Mouse (Mus musculus) heart, embryonic 13.5 days (tissue): Measurements from ENCODE around the gene Kat8. TPM values are rescaled to one million over a fixed set of nuclear protein-coding genes. Genes with fewer than 3 reads are reported as not detected.
A peak's percentile ranks its signal among the peaks of the same experiment; 100 is the strongest.

Experiments used
- ATAC-seq: fragments of 200-750 bp; cut with Nextera tagmentation; 2 replicates; pipeline ENCODE4 v1.8.0; 2017; ENCODE audit warnings: moderate TSS enrichment; ENCODE audit not compliant: insufficient number of reproducible peaks, low FRiP score, low TSS enrichment; ENCODE audit errors: extremely low read depth
- H3K27ac ChIP-seq: fragments of 300-500 bp; sonication (generic); replicated peaks from 2 replicates; pipeline ENCODE4 v1.5.1; 2015; ENCODE audit warnings: moderate library complexity, mild to moderate bottlenecking, inconsistent platforms
- H3K27me3 ChIP-seq: fragments of 300-500 bp; sonication (generic); replicated peaks from 2 replicates; pipeline ENCODE4 v1.6.1; 2015; ENCODE audit warnings: mild to moderate bottlenecking, inconsistent platforms
- H3K36me3 ChIP-seq: fragments of 300-500 bp; sonication (generic); 2 replicates; pipeline ENCODE4 v1.6.1; 2015; ENCODE audit warnings: mild to moderate bottlenecking, inconsistent platforms
- H3K4me1 ChIP-seq: fragments of 300-500 bp; sonication (generic); 2 replicates; pipeline ENCODE4 v1.6.1; 2015; ENCODE audit warnings: inconsistent platforms
- H3K4me2 ChIP-seq: fragments of 300-500 bp; sonication (generic); 2 replicates; pipeline ENCODE4 v1.6.1; 2015; ENCODE audit warnings: inconsistent platforms, mild to moderate bottlenecking, moderate library complexity
- H3K4me3 ChIP-seq: fragments of 300-500 bp; sonication (generic); 2 replicates; pipeline ENCODE4 v1.5.1; 2015; ENCODE audit warnings: moderate library complexity, mild to moderate bottlenecking, inconsistent platforms
- H3K9ac ChIP-seq: fragments of 300-500 bp; sonication (generic); 2 replicates; pipeline ENCODE4 v1.6.1; 2015; ENCODE audit warnings: inconsistent platforms, mild to moderate bottlenecking, moderate library complexity
- H3K9me3 ChIP-seq: fragments of 300-500 bp; sonication (generic); 2 replicates; pipeline ENCODE4 v1.6.1; 2016; ENCODE audit warnings: inconsistent platforms
- WGBS: fragments of 180-500 bp; shearing (Covaris S2); methylation state at CpG from one replicate; pipeline ENCODE4 v1.1.7; 2015; ENCODE audit warnings: mixed read lengths; 5-methylcytosine and 5-hydroxymethylcytosine counted together
- polyA plus RNA-seq: library from polyadenylated mRNA; unstranded; fragments of >200 nt; fragmentation: Nextera tagmentation; extraction: Ambion mirVana; gene quantifications from 2 replicates; pipeline ENCODE4 v1.2.1, GENCODE M21; 2015

Gene Kat8
- polyA plus RNA-seq, 1 experiment from 2014 or later: 25.1 TPM

DNA sequence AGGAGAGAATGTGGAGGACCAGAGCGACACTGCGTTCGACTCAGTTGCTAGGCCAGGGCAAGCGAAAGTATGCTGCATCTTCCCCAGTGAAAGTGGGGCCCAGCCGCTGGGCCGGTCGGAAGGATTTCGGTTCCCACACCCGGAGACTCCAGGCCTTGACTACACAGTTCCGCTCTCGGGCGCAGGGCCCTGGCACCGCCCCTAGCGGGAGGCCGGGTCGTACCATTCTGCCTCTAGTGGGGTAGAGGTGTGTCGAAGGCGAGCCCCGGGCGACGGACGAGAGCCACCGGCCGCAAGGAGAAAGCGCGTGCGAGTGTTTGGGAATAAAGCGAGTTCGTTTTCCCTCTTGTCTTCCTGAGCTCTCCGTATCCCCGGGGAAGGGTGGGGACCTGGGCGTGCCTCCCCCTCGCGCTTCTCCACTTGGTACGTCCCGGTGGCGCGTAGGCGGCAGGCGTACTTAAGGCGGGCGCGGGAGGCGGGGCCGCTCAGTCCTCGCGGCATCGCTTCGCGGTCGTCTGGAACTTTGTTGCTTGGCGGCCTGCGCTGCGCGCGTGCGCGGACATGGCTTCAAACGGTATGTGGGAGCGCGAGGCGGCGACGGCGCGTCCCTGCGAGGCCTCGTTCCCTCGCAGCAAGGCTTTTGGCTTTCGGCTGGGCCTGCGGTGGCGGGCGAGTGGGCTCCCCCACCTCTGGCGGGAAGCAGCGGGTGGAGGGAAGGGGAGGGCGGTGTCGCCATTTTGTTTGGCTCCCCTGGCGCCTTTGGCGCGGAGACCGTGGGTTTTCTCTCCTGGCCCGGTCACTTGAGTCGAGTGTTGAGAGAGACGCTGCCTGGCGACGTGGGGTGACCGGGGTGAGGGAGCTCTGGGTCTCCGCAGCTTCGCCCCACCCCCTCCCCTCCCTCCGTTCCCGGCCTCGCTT lies 54.9 kb downstream of the Kat8 start, which contains the start of gene Fus:
Fus (plus strand) TSS at position 454 of the 918 bp plus-strand sequence.
- under 1% methylated on average over 92 of the region's 92 CpGs for WGBS
- H3K36me3 ChIP-seq: peaks cover 34% of the 10 kb centered on the region

DNA sequence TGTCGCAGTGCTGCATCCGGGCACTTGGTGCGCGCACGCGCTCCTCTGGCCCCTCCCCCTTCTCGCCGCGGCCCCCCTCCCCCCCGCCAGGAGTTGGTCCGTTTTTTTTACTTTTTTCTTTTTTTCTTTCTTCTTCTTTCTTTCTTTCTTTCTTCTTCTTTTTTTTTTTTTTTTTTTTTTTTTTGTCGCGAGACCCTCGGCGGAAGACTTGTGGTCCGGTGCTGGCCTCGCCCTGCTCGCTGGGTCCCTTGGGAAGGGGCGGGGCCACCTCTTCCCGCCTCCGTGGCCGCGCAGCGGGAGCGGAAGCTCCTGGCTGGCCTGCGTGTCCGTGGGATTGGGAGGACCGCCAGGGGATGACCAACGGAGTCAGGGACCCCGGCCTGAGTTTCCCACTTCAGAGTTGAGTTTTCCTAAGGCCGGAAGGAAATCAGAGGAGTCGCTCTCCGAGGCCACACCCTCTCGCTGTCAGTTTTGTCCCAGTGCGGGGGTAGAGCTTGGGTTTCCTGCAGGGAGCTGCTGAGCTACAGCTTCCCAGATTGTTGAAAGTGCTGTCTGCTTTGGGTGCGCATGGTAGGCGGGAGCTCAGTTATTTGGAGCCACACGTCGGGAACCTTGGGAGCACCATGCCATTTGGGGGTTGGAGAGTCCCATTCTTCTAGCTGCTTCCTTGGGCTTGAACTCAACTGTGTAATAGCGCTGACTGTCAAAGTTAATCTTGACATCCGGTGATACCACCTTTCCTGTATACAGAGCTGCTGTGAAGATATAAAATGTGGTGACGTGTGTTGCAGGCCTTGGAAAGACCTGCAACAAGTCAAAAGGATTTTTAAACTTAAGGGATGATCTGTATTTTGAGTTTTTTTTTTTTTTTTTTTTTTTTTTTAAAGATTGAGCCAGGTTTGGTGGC lies 55.9 kb downstream of the Kat8 start:
- Histone ChIP-seq H3K4me3 (peak overlapping the region; percentile 86), H3K4me2 (peak overlapping the region; percentile 85), H3K27me3 (no peaks in the 10 kb centered on the region), H3K4me1 (peaks cover 31% of the 10 kb centered on the region), H3K27ac (peak overlapping the region; percentile 97), H3K36me3 (peaks cover 43% of the 10 kb centered on the region), H3K9ac (peak overlapping the region; percentile 97), H3K9me3 (no peaks in the 10 kb centered on the region)
- under 1% methylated on average over 42 of the region's 42 CpGs for WGBS
- ATAC-seq: peak; percentile 49; the same call in 1 of the 2 replicates

More for the DNA sequence above, 54.9 kb downstream of the Kat8 start, which contains the start of gene Fus:
- peak within 1 kb of the TSS; percentile 97 for H3K9ac ChIP-seq
- no peaks in the 10 kb centered on the region for H3K27me3 ChIP-seq
- no peaks in the 10 kb centered on the region for H3K9me3 ChIP-seq
- H3K27ac ChIP-seq: peak within 1 kb of the TSS; percentile 97
- H3K4me3 ChIP-seq: peak within 1 kb of the TSS; percentile 86
- peak; percentile 91 for ATAC-seq
- peaks cover 26% of the 10 kb centered on the region for H3K4me1 ChIP-seq
- H3K4me2 ChIP-seq: peak within 1 kb of the TSS; percentile 85

DNA sequence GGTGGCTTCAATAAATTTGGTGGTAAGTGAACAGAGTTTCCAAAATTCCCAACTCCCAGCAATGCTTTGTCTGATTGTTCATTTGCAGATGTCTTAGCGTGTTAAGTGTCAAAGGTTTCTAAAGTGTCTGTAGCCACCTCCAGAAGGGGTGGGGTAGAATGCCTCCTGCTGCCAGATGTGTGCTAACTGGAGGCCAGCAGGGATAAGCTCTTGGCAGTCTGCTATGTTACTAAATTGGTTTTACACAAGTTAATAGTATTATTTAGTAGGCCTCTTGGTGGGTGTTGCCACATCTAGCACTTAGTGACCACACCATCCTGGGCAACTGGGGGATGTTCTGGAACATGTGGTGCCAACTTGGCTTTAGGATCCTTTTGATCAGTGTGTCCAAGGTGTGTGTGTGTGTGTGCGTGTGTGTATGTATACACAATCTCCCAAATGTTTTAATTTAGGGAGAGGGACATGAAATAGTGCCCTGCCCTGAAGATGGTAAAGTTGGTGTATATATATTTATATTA lies 62.2 kb downstream of the Kat8 start:
- 87% methylated on average over 2 of the region's 2 CpGs for WGBS
- Histone ChIP-seq H3K9ac (no peak overlapping the region), H3K27me3 (no peaks in the 10 kb centered on the region), H3K36me3 (peaks cover 99% of the 10 kb centered on the region), H3K4me2 (no peak overlapping the region), H3K9me3 (no peaks in the 10 kb centered on the region), H3K4me1 (peaks cover 20% of the 10 kb centered on the region), H3K4me3 (no peak overlapping the region), H3K27ac (no peak overlapping the region)
- no peak for ATAC-seq

Other genes with a start within 250 kb of the Kat8 start
- 30.7 and 35.8 TPM in 2 replicates for gene Bcl7c, start 203.6 kb upstream of the Kat8 start, polyA plus RNA-seq
- gene Ctf1, start 199.8 kb upstream of the Kat8 start, polyA plus RNA-seq: 4.6 TPM in 2 replicates
- gene Ctf2, start 180.3 kb upstream of the Kat8 start, polyA plus RNA-seq: 0.08 TPM in 1 of 2 replicates, not detected in the other
- 1.8 and 3.0 TPM in 2 replicates for gene Fbxl19, start 168.0 kb upstream of the Kat8 start, polyA plus RNA-seq
- gene Orai3, start 142.7 kb upstream of the Kat8 start, polyA plus RNA-seq: 15.8 and 15.9 TPM in 2 replicates
- gene Setd1a, start 135.8 kb upstream of the Kat8 start, polyA plus RNA-seq: 12.6 and 17.0 TPM in 2 replicates
- gene Gm49388, start 126.9 kb upstream of the Kat8 start, polyA plus RNA-seq: not detected in 2 replicates
- 19.5 and 21.6 TPM in 2 replicates for gene Hsd3b7, start 111.9 kb upstream of the Kat8 start, polyA plus RNA-seq
- gene Stx4a, start 88.2 kb upstream of the Kat8 start, polyA plus RNA-seq: 39.2 and 48.9 TPM in 2 replicates
- gene Stx1b, start 88.0 kb upstream of the Kat8 start, polyA plus RNA-seq: 1.1 and 1.7 TPM in 2 replicates
- 5.6 and 6.6 TPM in 2 replicates for gene Zfp646, start 36.3 kb upstream of the Kat8 start, polyA plus RNA-seq
- 9.7 and 10.4 TPM in 2 replicates for gene Zfp668, start 35.7 kb upstream of the Kat8 start, polyA plus RNA-seq
- gene Prss53, start 21.5 kb upstream of the Kat8 start, polyA plus RNA-seq: 1.4 and 1.5 TPM in 2 replicates
- not detected in 2 replicates for gene Gm21974, start 17.1 kb upstream of the Kat8 start, polyA plus RNA-seq
- 109 and 120 TPM in 2 replicates for gene Vkorc1, start 16.9 kb upstream of the Kat8 start, polyA plus RNA-seq
- 145 and 150 TPM in 2 replicates for gene Bckdk, start 8.4 kb upstream of the Kat8 start, polyA plus RNA-seq
- 1.6 and 1.8 TPM in 2 replicates for gene Prss8, start 17.6 kb downstream of the Kat8 start, polyA plus RNA-seq
- 8.4 and 8.6 TPM in 2 replicates for gene Prss36, start 34.2 kb downstream of the Kat8 start, polyA plus RNA-seq
- gene Fus, start 54.9 kb downstream of the Kat8 start, polyA plus RNA-seq: 310 and 313 TPM in 2 replicates
- gene Pycard, start 81.4 kb downstream of the Kat8 start, polyA plus RNA-seq: 39.1 and 42.6 TPM in 2 replicates
- gene Trim72, start 91.4 kb downstream of the Kat8 start, polyA plus RNA-seq: 0.76 and 1.0 TPM in 2 replicates
- gene Itgam, start 150.1 kb downstream of the Kat8 start, polyA plus RNA-seq: 0.31 and 0.51 TPM in 2 replicates
- gene Gm49368, start 150.2 kb downstream of the Kat8 start, polyA plus RNA-seq: not detected in 2 replicates
- 0.11 and 0.15 TPM in 2 replicates for gene Itgax, start 217.0 kb downstream of the Kat8 start, polyA plus RNA-seq
- 0.25 TPM in 1 of 2 replicates, not detected in the other for gene Itgad, start 241.9 kb downstream of the Kat8 start, polyA plus RNA-seq